Mouse (Mus musculus): Measurements from ENCODE around the gene Rab5if. TPM values are rescaled to one million over a fixed set of nuclear protein-coding genes. Genes with fewer than 3 reads are reported as not detected.
"Not testable (repeated sequence)": the region's sequence is repeated elsewhere in the genome, so short reads cannot be mapped to it uniquely, and the experiment has no call there.

Gene Rab5if
- polyA plus RNA-seq, 1 experiment, result 101 TPM

GRCm38 (mm10) chr2:156853999-156854771, 8.7 kb upstream of the Rab5if start:
- DNase-seq (ENCODE audit: extremely low spot score in 1 of 2, low spot score in 1 of 2), result peak in 1 of 2 experiments; percentile 68

DNA sequence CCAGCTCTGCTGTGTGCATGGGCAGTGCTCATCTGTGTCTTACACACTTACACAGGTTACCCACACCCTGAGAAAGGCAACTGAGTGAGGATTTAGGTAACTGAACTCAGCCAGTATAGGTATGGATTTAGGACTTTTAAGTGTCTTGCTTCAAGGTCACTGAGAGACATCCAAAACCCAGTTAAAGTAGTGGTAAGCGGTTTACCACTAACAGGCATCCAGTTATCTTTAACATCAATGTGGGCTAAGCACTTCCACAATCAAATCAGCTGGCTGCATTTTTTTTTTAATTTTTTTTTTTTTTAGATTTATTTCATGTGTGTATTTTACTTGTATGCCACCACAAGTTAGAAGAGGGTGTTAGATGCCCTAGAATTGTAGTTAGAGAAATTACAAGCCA, 6.6 kb upstream of the Rab5if start:
- DNase-seq (ENCODE audit: extremely low spot score in 1 of 2, low spot score in 1 of 2), result no peak

GRCm38 (mm10) chr2:156857385-156857791, 5.5 kb upstream of the Rab5if start:
- DNase-seq (ENCODE audit: extremely low spot score in 1 of 2, low spot score in 1 of 2), result no peak

DNA sequence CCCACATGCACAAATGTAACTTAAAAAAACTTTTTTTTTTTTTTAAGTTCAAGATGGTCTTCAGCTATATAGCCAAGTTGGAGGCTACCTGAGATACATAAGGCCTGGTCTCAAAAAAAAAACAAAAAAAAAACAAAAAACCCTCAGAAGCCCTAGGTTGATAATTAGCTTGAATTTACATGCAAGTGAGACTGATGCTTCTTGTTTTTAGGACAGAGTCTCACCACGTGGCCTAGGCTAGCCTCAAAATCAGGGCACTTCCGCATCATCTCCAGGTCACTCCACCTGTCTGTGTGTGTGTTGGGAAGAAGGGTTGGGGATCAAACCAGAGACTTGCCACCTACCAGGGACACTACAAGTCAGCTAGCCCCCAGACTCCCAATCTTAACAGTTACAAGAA, 5.1 kb upstream of the Rab5if start, which contains the start of gene 4930518I15Rik:
Gene 4930518I15Rik, minus strand, starts transcription at position 112 of the 400 bp plus-strand sequence.
- no peak for DNase-seq (ENCODE audit: extremely low spot score in 1 of 2, low spot score in 1 of 2)

DNA sequence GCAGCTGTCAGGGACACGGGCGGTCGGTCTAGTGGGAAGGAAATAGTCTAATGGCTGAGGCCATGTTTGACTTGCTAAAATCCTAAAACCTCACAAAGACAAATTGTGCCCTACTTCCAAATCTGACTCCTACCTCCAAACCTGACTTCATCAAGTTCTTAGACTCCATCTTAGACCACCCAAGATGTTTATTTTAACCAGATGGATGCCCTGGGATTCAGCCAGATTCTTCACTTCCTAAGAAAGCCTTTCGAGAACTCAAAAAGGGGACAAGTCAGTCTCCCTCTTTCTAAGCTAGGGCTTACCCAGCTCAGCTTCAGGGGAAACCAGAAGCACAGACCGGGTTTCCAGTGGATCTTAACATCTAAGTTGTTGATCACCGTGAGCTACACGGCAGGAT, 4.3 kb upstream of the Rab5if start:
- no peak for DNase-seq (ENCODE audit: extremely low spot score in 1 of 2, low spot score in 1 of 2)

GRCm38 (mm10) chr2:156862041-156862717, 749 bp upstream of the Rab5if start:
- peak in 1 of 2 experiments; percentile 26 for DNase-seq (ENCODE audit: extremely low spot score in 1 of 2, low spot score in 1 of 2)

GRCm38 (mm10) chr2:156863487-156864160, 696 bp downstream of the Rab5if start:
- no peak for DNase-seq (ENCODE audit: extremely low spot score in 1 of 2, low spot score in 1 of 2)

DNA sequence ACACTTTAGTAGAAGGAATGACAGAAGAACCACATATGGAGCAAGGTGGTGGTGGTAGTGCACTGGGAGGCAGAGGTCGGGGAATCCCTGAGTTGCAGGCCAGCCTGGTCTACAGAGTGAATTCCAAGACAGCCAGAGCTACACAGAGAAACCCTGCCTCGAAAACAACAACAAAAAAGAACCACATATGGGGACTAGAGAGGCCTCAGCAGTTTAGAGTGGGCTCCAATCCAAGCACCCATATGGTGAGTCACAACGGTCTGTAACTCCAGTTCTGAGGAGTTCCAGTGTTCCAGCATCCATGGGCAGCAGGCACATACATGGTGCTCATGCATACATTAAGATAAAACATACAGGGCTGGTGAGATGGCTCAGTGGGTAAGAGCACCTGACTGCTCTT, 1.6 kb downstream of the Rab5if start:
- no peak for DNase-seq (ENCODE audit: extremely low spot score in 1 of 2, low spot score in 1 of 2)

DNA sequence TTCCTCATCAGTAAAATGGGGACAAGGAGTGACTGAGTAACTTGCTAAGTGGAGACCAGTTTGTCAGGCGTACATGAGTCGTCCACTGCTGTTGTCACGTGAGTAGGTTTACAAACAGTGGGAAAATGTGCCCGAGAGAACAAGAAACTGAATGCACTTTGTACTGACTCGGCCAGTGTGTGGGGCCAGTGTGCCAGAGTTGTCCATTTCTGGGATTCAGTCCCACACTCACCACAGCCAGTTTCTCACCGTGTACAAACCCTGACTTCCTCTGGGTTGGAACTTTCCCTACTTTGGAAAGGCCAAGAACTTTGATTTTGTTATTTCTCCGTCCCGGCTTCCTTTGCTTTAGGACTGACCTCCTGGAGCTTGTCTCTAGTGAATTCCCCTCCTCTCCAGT, 6.1 kb downstream of the Rab5if start:
- peak in 1 of 2 experiments; percentile 18 for DNase-seq (ENCODE audit: extremely low spot score in 1 of 2, low spot score in 1 of 2)

GRCm38 (mm10) chr2:156869554-156869953, 6.6 kb downstream of the Rab5if start:
- no peak for DNase-seq (ENCODE audit: extremely low spot score in 1 of 2, low spot score in 1 of 2)

GRCm38 (mm10) chr2:156870519-156870918, 7.6 kb downstream of the Rab5if start:
- DNase-seq (ENCODE audit: extremely low spot score in 1 of 2, low spot score in 1 of 2), result no peak

DNA sequence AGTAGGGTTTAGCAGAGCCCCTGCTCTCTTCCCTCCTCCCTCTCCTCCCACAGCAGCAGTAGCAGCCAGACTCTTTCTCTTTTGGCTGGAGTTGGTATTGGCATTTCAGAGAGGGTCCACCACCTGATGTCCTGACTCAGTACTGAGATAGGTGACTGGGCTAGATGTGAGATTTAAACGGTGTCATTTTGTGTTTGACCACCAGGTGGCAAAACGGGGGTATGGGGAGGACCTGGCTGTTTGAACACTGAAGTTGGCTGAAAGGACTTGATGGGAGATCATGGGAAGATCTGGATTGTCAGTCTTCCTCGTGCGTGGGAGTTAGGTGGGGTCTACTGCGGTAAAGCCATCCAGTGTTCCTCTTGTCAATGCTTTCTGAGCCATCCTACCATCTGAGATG, 10.7 kb downstream of the Rab5if start:
- peak in 1 of 2 experiments; percentile 72 for DNase-seq (ENCODE audit: extremely low spot score in 1 of 2, low spot score in 1 of 2)

DNA sequence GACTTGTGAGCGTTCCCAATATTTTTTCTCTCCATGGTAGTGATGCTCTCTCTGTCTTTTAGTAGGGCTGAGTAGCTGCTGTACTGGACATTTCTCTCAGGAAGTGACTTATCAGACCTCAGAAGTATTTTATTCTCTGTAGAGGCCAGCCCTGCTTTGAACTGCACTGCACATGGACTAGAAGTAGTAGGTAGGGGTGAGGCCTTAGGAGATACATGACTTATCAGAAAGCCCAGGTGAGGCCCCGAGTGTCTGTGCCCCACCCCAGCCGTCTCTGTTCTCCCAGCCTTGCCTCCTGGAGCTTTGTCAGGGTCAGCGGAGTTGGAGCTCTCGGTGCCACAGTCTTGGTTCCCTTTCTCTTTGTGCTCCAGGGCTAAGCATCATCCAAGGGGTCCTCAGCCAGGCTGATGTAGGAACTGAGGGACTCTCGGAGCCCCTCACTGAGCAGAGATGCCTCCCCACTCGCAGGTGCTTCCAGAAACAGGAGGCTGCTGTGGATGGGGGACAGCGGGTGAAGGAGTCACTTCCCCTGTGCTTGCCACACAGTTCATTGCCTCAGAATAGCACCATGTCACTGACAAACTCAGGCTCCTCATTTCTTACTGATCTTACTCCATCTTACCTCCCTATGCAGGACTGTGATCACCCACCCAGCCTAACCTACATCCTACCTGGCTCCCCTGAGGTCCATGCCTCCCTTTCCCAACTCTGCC, 11.3 kb downstream of the Rab5if start:
- DNase-seq (ENCODE audit: extremely low spot score in 1 of 2, low spot score in 1 of 2), result no peak

DNA sequence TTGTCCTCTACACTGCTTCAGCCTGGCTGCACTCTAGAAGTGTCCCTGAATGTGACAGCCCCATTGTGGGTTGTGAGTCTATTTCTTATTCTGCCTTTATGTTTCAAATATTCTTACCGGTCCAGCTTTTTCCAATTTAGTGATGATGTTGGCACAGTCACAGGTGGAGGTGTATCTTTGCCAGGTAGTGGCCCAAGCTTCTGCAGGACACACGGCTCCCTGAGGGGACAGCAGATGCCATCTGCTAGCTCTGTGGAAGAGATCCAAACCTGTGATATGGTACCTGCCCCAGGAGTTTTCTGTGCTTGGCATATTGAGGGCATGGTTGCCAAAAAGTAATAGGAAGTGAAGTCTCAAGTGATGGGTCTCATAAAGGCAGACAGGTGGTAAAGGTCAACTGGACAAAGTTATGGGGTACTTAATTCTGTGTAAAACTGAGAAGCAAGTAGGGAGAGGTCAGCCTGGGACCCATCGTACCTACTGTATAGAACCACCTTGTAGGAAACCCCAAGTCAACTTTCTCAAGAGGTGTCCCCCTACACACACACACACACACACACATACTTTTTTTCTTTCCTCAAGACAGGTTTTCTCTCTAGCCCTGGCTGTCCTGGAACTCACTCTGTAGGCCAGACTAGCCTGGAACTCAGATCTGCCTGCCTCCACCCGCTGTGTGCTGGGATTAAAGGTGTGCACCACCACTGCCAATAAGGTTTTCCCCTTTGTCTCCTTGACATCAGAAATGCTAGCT, 12.0 kb downstream of the Rab5if start:
- no peak for DNase-seq (ENCODE audit: extremely low spot score in 1 of 2, low spot score in 1 of 2)

DNA sequence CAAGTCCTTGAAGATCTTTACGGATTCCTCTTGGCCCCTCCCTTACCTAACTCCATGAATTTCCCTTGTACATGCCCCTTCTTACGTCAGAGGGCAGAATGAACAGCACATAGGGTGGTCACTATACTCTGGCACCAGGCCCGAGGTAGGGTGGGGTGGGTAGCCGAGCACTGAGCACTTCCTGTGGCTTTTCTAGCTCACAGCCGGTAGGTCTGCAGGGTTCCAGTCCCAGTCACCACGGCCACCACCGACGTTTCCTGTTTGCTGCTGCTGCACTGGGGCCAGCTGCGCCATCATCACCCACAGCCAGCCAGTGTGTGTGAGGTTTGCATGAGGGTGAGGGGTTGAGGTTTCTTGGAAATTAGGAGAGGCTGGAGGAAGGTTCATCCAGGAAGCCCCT, 14.8 kb downstream of the Rab5if start:
- DNase-seq (ENCODE audit: extremely low spot score in 1 of 2, low spot score in 1 of 2), result no peak

DNA sequence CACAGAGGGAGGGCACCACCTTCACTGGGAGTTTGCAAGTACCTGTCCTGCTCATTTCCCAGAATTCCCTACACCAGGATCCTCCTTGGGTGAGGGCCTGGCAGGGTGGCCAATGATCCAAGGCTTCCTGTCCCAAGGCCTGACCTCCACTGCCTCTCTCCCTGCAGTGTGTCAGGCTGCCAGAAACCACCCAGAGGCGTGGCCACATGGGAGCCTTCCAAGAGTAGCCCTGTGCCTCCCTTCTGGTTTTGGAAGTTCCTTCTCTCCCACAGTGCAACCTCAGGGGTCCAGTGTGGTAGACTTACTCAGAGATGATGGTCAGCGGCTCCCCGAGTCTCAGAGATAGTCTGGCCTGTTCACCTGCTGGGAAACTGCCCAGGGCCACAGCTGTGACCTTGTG, 16.6 kb downstream of the Rab5if start:
- no peak for DNase-seq (ENCODE audit: extremely low spot score in 1 of 2, low spot score in 1 of 2)

- DNase-seq (ENCODE audit: extremely low spot score in 1 of 2, low spot score in 1 of 2), result no peak
These were observed 19.6 kb downstream of the Rab5if start for GRCm38 (mm10) chr2:156882431-156883001.

GRCm38 (mm10) chr2:156884396-156885211, 21.7 kb downstream of the Rab5if start:
- no peak for DNase-seq (ENCODE audit: extremely low spot score in 1 of 2, low spot score in 1 of 2)

GRCm38 (mm10) chr2:156885666-156886065, 22.7 kb downstream of the Rab5if start:
- DNase-seq (ENCODE audit: extremely low spot score in 1 of 2, low spot score in 1 of 2), result not testable (repeated sequence)
